Mouse (Mus musculus) hindbrain, embryonic 11.5 days (tissue): Measurements from ENCODE around the gene Wdfy2. TPM values are rescaled to one million over a fixed set of nuclear protein-coding genes. Genes with fewer than 3 reads are reported as not detected.
A peak's percentile ranks its signal among the peaks of the same experiment; 100 is the strongest.

ENCODE experiments used
- ATAC-seq: fragments of 200-750 bp; cut with Nextera tagmentation; 2 replicates; pipeline ENCODE4 v1.8.0; 2017; ENCODE audit warnings: mild to moderate bottlenecking, moderate TSS enrichment, moderate library complexity; ENCODE audit not compliant: low FRiP score
- DNase-seq: peaks from one replicate; pipeline ENCODE4 v3.0.0-alpha.2; 2015; ENCODE audit warnings: low spot score
- H3K27ac ChIP-seq: fragments of 300-500 bp; sonication (generic); 2 replicates; pipeline ENCODE4 v1.5.1; 2014; ENCODE audit warnings: mild to moderate bottlenecking, low read depth, low read length
- H3K27me3 ChIP-seq: fragments of 300-500 bp; sonication (generic); 2 replicates; pipeline ENCODE4 v1.6.1; 2014; ENCODE audit warnings: mild to moderate bottlenecking, low read length, moderate library complexity, mixed read lengths; ENCODE audit not compliant: control insufficient read depth, insufficient read depth
- H3K36me3 ChIP-seq: fragments of 300-500 bp; sonication (generic); 2 replicates; pipeline ENCODE4 v1.6.1; 2014; ENCODE audit warnings: mild to moderate bottlenecking, low read length, moderate library complexity, mixed read lengths; ENCODE audit not compliant: control insufficient read depth, insufficient read depth
- H3K4me1 ChIP-seq: fragments of 300-500 bp; sonication (generic); replicated peaks from 2 replicates; pipeline ENCODE4 v1.6.1; 2014; ENCODE audit warnings: low read length, mixed read lengths; ENCODE audit not compliant: control insufficient read depth, insufficient read depth
- H3K4me2 ChIP-seq: fragments of 300-500 bp; sonication (generic); replicated peaks from 2 replicates; pipeline ENCODE4 v1.6.1; 2014; ENCODE audit warnings: mild to moderate bottlenecking, low read depth, low read length
- H3K4me3 ChIP-seq: fragments of 300-500 bp; sonication (generic); 2 replicates; pipeline ENCODE4 v1.5.1; 2014; ENCODE audit warnings: low read depth, low read length
- H3K9ac ChIP-seq: fragments of 300-500 bp; sonication (generic); 2 replicates; pipeline ENCODE4 v1.6.1; 2014; ENCODE audit warnings: low read depth, low read length
- H3K9me3 ChIP-seq: fragments of 300-500 bp; sonication (generic); 2 replicates; pipeline ENCODE4 v1.6.1; 2016; ENCODE audit warnings: low read length; ENCODE audit not compliant: control insufficient read depth
- WGBS: fragments of 180-500 bp; shearing (Covaris S2); extraction: QIAGEN DNeasy Blood & Tissue Kit; methylation state at CpG from one replicate; pipeline ENCODE4 v1.1.7; 2014; 5-methylcytosine and 5-hydroxymethylcytosine counted together
- polyA plus RNA-seq: library from polyadenylated mRNA; unstranded; fragments of >200 nt; fragmentation: Nextera tagmentation; extraction: Ambion mirVana; gene quantifications from 2 replicates; pipeline ENCODE4 v1.2.1, GENCODE M21; 2014

The Wdfy2 gene
- 12.5 and 17.0 TPM in 2 replicates for polyA plus RNA-seq

GRCm38 (mm10) chr14:62837641-62838252 lies at the start of gene Wdfy2:
Gene Wdfy2, plus strand, starts transcription at chr14:62837678.
- H3K4me3 ChIP-seq, result peak within 1 kb of the TSS; percentile 87
- WGBS, result under 1% methylated on average over 41 of the region's 49 CpGs
- H3K36me3 ChIP-seq, result no peaks in the 10 kb centered on the region
- ATAC-seq, result peak; percentile 67; the same call in 1 of the 2 replicates
- DNase-seq, result no peak
- H3K4me1 ChIP-seq, result no peaks in the 10 kb centered on the region; the same call in 1 of the 2 replicates
- H3K9ac ChIP-seq, result peak within 1 kb of the TSS; percentile 83
- H3K27me3 ChIP-seq, result no peaks in the 10 kb centered on the region
- no peaks in the 10 kb centered on the region for H3K9me3 ChIP-seq
- peak within 1 kb of the TSS; percentile 43 for H3K4me2 ChIP-seq
- peak within 1 kb of the TSS; percentile 75 for H3K27ac ChIP-seq

- no peaks in the 10 kb centered on the region for H3K9me3 ChIP-seq
- 68% methylated on average over 4 of the region's 4 CpGs for WGBS
- no peak for ATAC-seq
- H3K27ac ChIP-seq, result no peak overlapping the region
- no peak overlapping the region for H3K9ac ChIP-seq
- no peak overlapping the region for H3K4me3 ChIP-seq
- H3K27me3 ChIP-seq, result no peaks in the 10 kb centered on the region
- H3K4me2 ChIP-seq, result no peak overlapping the region
- DNase-seq, result no peak
- no peaks in the 10 kb centered on the region for H3K4me1 ChIP-seq
- no peaks in the 10 kb centered on the region for H3K36me3 ChIP-seq
Observed at GRCm38 (mm10) chr14:62789282-62789681, 48.2 kb upstream of the Wdfy2 start.

- no peak overlapping the region for H3K27ac ChIP-seq
- H3K4me3 ChIP-seq, result no peak overlapping the region
- H3K4me2 ChIP-seq, result no peak overlapping the region
- H3K27me3 ChIP-seq, result no peaks in the 10 kb centered on the region
- no peak overlapping the region for H3K9ac ChIP-seq
- no peak for DNase-seq
- H3K9me3 ChIP-seq, result no peaks in the 10 kb centered on the region
- WGBS, result 84% methylated on average over 7 of the region's 7 CpGs
- H3K36me3 ChIP-seq, result no peaks in the 10 kb centered on the region
- ATAC-seq, result no peak
- H3K4me1 ChIP-seq, result peaks cover 4% of the 10 kb centered on the region; the same call in 1 of the 2 replicates
Observed at GRCm38 (mm10) chr14:62795719-62796118, 41.8 kb upstream of the Wdfy2 start.

GRCm38 (mm10) chr14:62798608-62799101 lies 38.8 kb upstream of the Wdfy2 start:
- Histone ChIP-seq H3K9me3 (no peaks in the 10 kb centered on the region), H3K27ac (no peak overlapping the region), H3K4me2 (no peak overlapping the region; the same call in 1 of the 2 replicates), H3K36me3 (no peaks in the 10 kb centered on the region), H3K4me1 (peaks cover 4% of the 10 kb centered on the region; the same call in 1 of the 2 replicates), H3K9ac (no peak overlapping the region), H3K27me3 (no peaks in the 10 kb centered on the region), H3K4me3 (no peak overlapping the region)
- ATAC-seq, result no peak
- DNase-seq, result peak; percentile 32
- WGBS, result 3% methylated on average over 4 of the region's 4 CpGs

- WGBS, result 85% methylated on average over 3 of the region's 3 CpGs
- no peak overlapping the region for H3K27ac ChIP-seq
- H3K9ac ChIP-seq, result no peak overlapping the region
- no peaks in the 10 kb centered on the region for H3K27me3 ChIP-seq
- ATAC-seq (no peak), DNase-seq (no peak)
- no peak overlapping the region for H3K4me2 ChIP-seq
- H3K9me3 ChIP-seq, result no peaks in the 10 kb centered on the region
- no peak overlapping the region for H3K4me3 ChIP-seq
- H3K36me3 ChIP-seq, result no peaks in the 10 kb centered on the region
- H3K4me1 ChIP-seq, result peaks cover 4% of the 10 kb centered on the region; the same call in 1 of the 2 replicates
Observed at GRCm38 (mm10) chr14:62800791-62801190, 36.7 kb upstream of the Wdfy2 start.

GRCm38 (mm10) chr14:62803204-62803603 lies 34.3 kb upstream of the Wdfy2 start:
- H3K9ac ChIP-seq, result no peak overlapping the region
- DNase-seq (no peak), ATAC-seq (no peak)
- H3K36me3 ChIP-seq, result no peaks in the 10 kb centered on the region
- no peak overlapping the region for H3K4me3 ChIP-seq
- no peak overlapping the region for H3K4me2 ChIP-seq
- peaks cover 4% of the 10 kb centered on the region; the same call in 1 of the 2 replicates for H3K4me1 ChIP-seq
- H3K27me3 ChIP-seq, result no peaks in the 10 kb centered on the region
- H3K27ac ChIP-seq, result no peak overlapping the region
- WGBS, result 84% methylated on average over 5 of the region's 5 CpGs
- no peaks in the 10 kb centered on the region for H3K9me3 ChIP-seq

GRCm38 (mm10) chr14:62806921-62807320 lies 30.6 kb upstream of the Wdfy2 start:
- no peaks in the 10 kb centered on the region for H3K36me3 ChIP-seq
- no peak overlapping the region for H3K9ac ChIP-seq
- ATAC-seq, result no peak
- no peaks in the 10 kb centered on the region for H3K27me3 ChIP-seq
- no peaks in the 10 kb centered on the region for H3K4me1 ChIP-seq
- H3K9me3 ChIP-seq, result no peaks in the 10 kb centered on the region
- H3K4me2 ChIP-seq, result no peak overlapping the region
- no peak for DNase-seq
- 64% methylated on average over 3 of the region's 3 CpGs for WGBS
- no peak overlapping the region for H3K27ac ChIP-seq
- H3K4me3 ChIP-seq, result no peak overlapping the region

- no peaks in the 10 kb centered on the region for H3K4me1 ChIP-seq
- no peak overlapping the region for H3K4me3 ChIP-seq
- DNase-seq (no peak), ATAC-seq (no peak)
- H3K9me3 ChIP-seq, result no peaks in the 10 kb centered on the region
- H3K27ac ChIP-seq, result no peak overlapping the region
- WGBS, result 73% methylated on average over 7 of the region's 7 CpGs
- H3K9ac ChIP-seq, result no peak overlapping the region
- no peaks in the 10 kb centered on the region for H3K36me3 ChIP-seq
- H3K27me3 ChIP-seq, result no peaks in the 10 kb centered on the region
- no peak overlapping the region for H3K4me2 ChIP-seq
Observed at GRCm38 (mm10) chr14:62808661-62809523, 28.6 kb upstream of the Wdfy2 start.
